Mouse (Mus musculus) neural tube, embryonic 14.5 days (tissue): ENCODE results near the gene Itga1. TPM values are rescaled to one million over a fixed set of nuclear protein-coding genes. Genes with fewer than 3 reads are reported as not detected.

Experiments
- ATAC-seq: fragments of 200-750 bp; cut with Nextera tagmentation; 2 replicates; pipeline ENCODE4 v1.8.0; 2017; ENCODE audit warnings: low read depth, mild to moderate bottlenecking, moderate TSS enrichment, moderate library complexity
- H3K27ac ChIP-seq: fragments of 300-500 bp; sonication (generic); 2 replicates; pipeline ENCODE4 v1.5.1; 2014; ENCODE audit warnings: low read depth, mild to moderate bottlenecking, control low read depth, low read length, moderate library complexity, mixed read lengths
- H3K27me3 ChIP-seq: fragments of 300-500 bp; sonication (generic); 2 replicates; pipeline ENCODE4 v1.6.1; 2014; ENCODE audit warnings: low read length; ENCODE audit not compliant: control insufficient read depth, insufficient read depth
- H3K36me3 ChIP-seq: fragments of 300-500 bp; sonication (generic); 2 replicates; pipeline ENCODE4 v1.6.1; 2014; ENCODE audit warnings: low read length, mixed read lengths; ENCODE audit not compliant: control insufficient read depth, insufficient read depth
- H3K4me1 ChIP-seq: fragments of 300-500 bp; sonication (generic); 2 replicates; pipeline ENCODE4 v1.6.1; 2014; ENCODE audit warnings: low read length; ENCODE audit not compliant: control insufficient read depth, insufficient read depth
- H3K4me2 ChIP-seq: fragments of 300-500 bp; sonication (generic); 2 replicates; pipeline ENCODE4 v1.6.1; 2014; ENCODE audit warnings: mild to moderate bottlenecking, low read depth, low read length, control low read depth
- H3K4me3 ChIP-seq: fragments of 300-500 bp; sonication (generic); 2 replicates; pipeline ENCODE4 v1.5.1; 2014; ENCODE audit warnings: low read depth, low read length, control low read depth, mixed read lengths
- H3K9ac ChIP-seq: fragments of 300-500 bp; sonication (generic); replicated peaks from 2 replicates; pipeline ENCODE4 v1.6.1; 2014; ENCODE audit warnings: low read depth, mild to moderate bottlenecking, control low read depth, low read length, mixed read lengths
- H3K9me3 ChIP-seq: fragments of 300-500 bp; sonication (generic); 2 replicates; pipeline ENCODE4 v1.6.1; 2016; ENCODE audit warnings: low read length; ENCODE audit not compliant: control insufficient read depth
- WGBS: fragments of 180-500 bp; shearing (Covaris S2); extraction: QIAGEN DNeasy Blood & Tissue Kit; methylation state at CpG from one replicate; pipeline ENCODE4 v1.1.7; 2014; 5-methylcytosine and 5-hydroxymethylcytosine counted together
- polyA plus RNA-seq: library from polyadenylated mRNA; unstranded; fragments of >200 nt; fragmentation: Nextera tagmentation; extraction: Ambion mirVana; gene quantifications from 2 replicates; pipeline ENCODE4 v1.2.1, GENCODE M21; 2014

Itga1 gene
- polyA plus RNA-seq, 1 experiment from 2014 or later = 4.6 TPM

- no peak overlapping the region for H3K4me2 ChIP-seq
- no peak overlapping the region for H3K27ac ChIP-seq
- H3K27me3 ChIP-seq = no peaks in the 10 kb centered on the region
- no peak for ATAC-seq
- no peaks in the 10 kb centered on the region for H3K9me3 ChIP-seq
- H3K4me3 ChIP-seq = no peak overlapping the region
- WGBS = 86% methylated on average over 4 of the region's 4 CpGs
- no peak overlapping the region for H3K9ac ChIP-seq
- no peaks in the 10 kb centered on the region for H3K4me1 ChIP-seq
- no peaks in the 10 kb centered on the region for H3K36me3 ChIP-seq
Measured at GRCm38 (mm10) chr13:114999582-114999981, 102.2 kb downstream of the Itga1 start.

- Histone ChIP-seq H3K4me2 (no peak overlapping the region), H3K4me3 (no peak overlapping the region), H3K4me1 (peaks cover 1% of the 10 kb centered on the region; the same call in 1 of the 2 replicates), H3K9me3 (no peaks in the 10 kb centered on the region), H3K9ac (no peak overlapping the region), H3K27ac (no peak overlapping the region), H3K36me3 (no peaks in the 10 kb centered on the region), H3K27me3 (no peaks in the 10 kb centered on the region)
- ATAC-seq = no peak
- WGBS = 94% methylated on average over 10 of the region's 10 CpGs
Measured at GRCm38 (mm10) chr13:114998100-114998499, 103.7 kb downstream of the Itga1 start.

DNA sequence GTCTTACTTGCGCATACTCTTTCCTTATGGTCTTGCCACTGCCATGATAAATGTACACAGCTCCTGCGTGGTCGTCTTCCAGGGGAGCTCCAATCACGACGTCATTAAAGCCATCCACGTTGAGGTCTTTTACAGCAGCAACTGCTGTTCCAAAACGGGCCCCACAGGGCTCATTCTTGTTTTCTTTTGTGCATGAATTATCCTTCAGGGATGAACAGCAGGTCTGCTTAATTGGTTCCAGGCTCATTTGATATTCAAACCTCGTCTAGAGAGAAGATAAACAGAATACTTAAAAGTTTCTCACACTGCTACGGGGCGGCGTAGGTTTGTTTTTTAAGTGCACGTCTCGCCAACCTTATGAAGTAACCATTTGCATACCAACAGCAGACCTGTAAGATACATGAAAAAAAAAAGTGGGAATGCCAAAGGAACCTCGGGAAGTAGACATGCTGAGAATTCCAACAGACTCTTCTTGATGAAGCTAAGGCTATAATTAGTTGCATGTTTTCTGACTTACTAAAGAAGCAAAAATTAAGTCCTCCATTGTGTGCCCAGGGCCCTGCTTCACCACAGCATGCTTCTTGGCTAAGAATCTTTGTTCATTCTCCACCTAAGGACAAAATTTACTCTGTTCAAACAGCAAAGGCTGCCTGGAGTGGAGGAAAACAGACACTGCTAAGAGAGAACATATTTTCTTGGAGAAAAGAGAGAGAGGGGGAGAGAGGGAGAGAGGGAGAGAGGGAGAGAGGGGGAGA, 109.3 kb downstream of the Itga1 start:
- H3K4me2 ChIP-seq = peak overlapping the region; percentile 7; the same call in 1 of the 2 replicates
- no peak overlapping the region for H3K4me3 ChIP-seq
- H3K4me1 ChIP-seq = peaks cover 8% of the 10 kb centered on the region; the same call in 1 of the 2 replicates
- no peaks in the 10 kb centered on the region for H3K9me3 ChIP-seq
- no peaks in the 10 kb centered on the region for H3K27me3 ChIP-seq
- peak; percentile 91 for ATAC-seq
- H3K36me3 ChIP-seq = no peaks in the 10 kb centered on the region
- no peak overlapping the region for H3K9ac ChIP-seq
- 0 out of 2 replicates have a peak overlapping the region, but pooled peaks have one; percentile 12 for H3K27ac ChIP-seq
- 11% methylated on average over 14 of the region's 14 CpGs for WGBS

DNA sequence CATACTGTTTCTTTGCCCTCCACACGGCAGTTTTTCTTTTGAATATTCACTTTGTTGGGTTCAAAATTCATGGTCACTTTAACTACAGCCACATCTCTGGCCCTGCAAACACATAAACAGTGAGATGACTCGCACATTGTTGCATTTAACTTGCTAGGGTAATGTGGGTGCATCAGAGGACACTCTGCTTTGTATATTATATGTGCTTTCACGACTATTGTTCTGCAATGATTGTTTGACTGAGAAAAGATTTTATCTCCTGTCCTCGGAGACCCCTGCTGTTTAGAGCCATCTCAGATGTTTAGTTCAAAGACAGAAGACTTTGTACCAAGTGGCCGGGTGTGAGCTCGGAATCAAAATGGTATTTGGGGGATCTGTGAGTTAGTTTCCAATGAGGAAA, 114.1 kb downstream of the Itga1 start:
- H3K27ac ChIP-seq = no peak overlapping the region
- no peaks in the 10 kb centered on the region for H3K27me3 ChIP-seq
- H3K36me3 ChIP-seq = no peaks in the 10 kb centered on the region
- H3K9me3 ChIP-seq = no peaks in the 10 kb centered on the region
- H3K4me1 ChIP-seq = peaks cover 3% of the 10 kb centered on the region; the same call in 1 of the 2 replicates
- no peak overlapping the region for H3K4me2 ChIP-seq
- WGBS = 40% methylated on average over 6 of the region's 6 CpGs
- no peak overlapping the region for H3K4me3 ChIP-seq
- H3K9ac ChIP-seq = no peak overlapping the region
- ATAC-seq = no peak

DNA sequence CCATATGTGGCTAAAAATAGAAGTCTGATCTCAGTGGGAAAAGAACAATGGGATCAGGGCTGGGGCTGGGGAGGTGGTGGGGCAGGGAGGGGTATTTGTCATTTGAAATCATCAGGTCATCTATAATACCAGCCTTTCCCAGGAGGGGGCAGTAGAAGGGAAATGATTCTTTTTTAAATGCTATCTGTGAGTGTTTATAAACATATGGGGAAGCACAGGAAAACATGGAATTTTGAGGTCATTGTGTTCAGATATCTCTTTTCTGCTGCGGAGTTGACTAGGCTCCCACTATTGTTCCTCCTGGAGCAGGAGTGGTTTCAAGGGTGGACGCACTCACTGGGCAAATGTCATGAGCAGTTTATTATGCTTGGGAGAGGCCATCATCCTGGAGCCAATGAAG, 114.6 kb downstream of the Itga1 start:
- ATAC-seq = no peak
- no peaks in the 10 kb centered on the region for H3K27me3 ChIP-seq
- no peak overlapping the region for H3K27ac ChIP-seq
- no peak overlapping the region for H3K4me2 ChIP-seq
- no peaks in the 10 kb centered on the region for H3K9me3 ChIP-seq
- no peak overlapping the region for H3K4me3 ChIP-seq
- H3K36me3 ChIP-seq = no peaks in the 10 kb centered on the region
- peaks cover under 1% of the 10 kb centered on the region; the same call in 1 of the 2 replicates for H3K4me1 ChIP-seq
- H3K9ac ChIP-seq = no peak overlapping the region
- WGBS = 49% methylated on average over 2 of the region's 2 CpGs

- Histone ChIP-seq H3K36me3 (no peaks in the 10 kb centered on the region), H3K9me3 (no peaks in the 10 kb centered on the region)
- 87% methylated on average over 1 of the region's 1 CpGs for WGBS
Measured at GRCm38 (mm10) chr13:114984658-114985057, 117.1 kb downstream of the Itga1 start.

DNA sequence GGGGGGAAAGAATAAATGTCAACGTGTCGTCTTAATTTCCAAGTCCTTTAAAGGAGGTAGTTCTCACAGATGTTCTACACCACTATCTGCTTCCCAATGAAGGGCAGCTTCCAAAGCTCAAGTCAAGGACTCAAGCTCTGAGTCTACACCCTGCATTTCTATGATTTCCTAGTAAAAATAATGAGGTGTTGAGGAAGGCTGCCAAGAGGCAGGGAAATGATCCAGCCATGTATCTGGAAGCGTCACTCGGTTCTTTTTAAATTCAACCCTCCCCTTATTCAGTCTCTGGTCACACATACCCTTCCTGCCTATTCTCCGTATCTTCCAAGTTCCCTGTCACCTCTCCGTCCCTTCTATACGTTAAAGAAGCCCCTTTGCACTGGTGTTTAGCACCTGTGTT, 118.6 kb downstream of the Itga1 start:
- no peak overlapping the region for H3K4me2 ChIP-seq
- ATAC-seq = no peak
- no peak overlapping the region for H3K27ac ChIP-seq
- no peaks in the 10 kb centered on the region for H3K36me3 ChIP-seq
- no peaks in the 10 kb centered on the region for H3K9me3 ChIP-seq
- H3K4me3 ChIP-seq = no peak overlapping the region
- WGBS = 86% methylated on average over 7 of the region's 7 CpGs
- no peaks in the 10 kb centered on the region for H3K27me3 ChIP-seq
- H3K4me1 ChIP-seq = no peaks in the 10 kb centered on the region
- H3K9ac ChIP-seq = no peak overlapping the region

More at GRCm38 (mm10) chr13:114984658-114985057, 117.1 kb downstream of the Itga1 start:
- Histone ChIP-seq H3K27me3 (no peaks in the 10 kb centered on the region), H3K4me2 (no peak overlapping the region), H3K27ac (no peak overlapping the region), H3K4me3 (no peak overlapping the region), H3K9ac (no peak overlapping the region), H3K4me1 (no peaks in the 10 kb centered on the region)
- no peak for ATAC-seq

- no peak overlapping the region for H3K9ac ChIP-seq
- H3K4me2 ChIP-seq = no peak overlapping the region
- ATAC-seq = no peak
- H3K36me3 ChIP-seq = no peaks in the 10 kb centered on the region
- H3K9me3 ChIP-seq = no peaks in the 10 kb centered on the region
- H3K27me3 ChIP-seq = no peaks in the 10 kb centered on the region
- 37% methylated on average over 10 of the region's 10 CpGs for WGBS
- no peak overlapping the region for H3K4me3 ChIP-seq
- H3K4me1 ChIP-seq = no peaks in the 10 kb centered on the region
- no peak overlapping the region for H3K27ac ChIP-seq
Measured at GRCm38 (mm10) chr13:114980831-114981419, 120.8 kb downstream of the Itga1 start.

GRCm38 (mm10) chr13:114974484-114975042, 127.2 kb downstream of the Itga1 start:
- Histone ChIP-seq H3K36me3 (no peaks in the 10 kb centered on the region), H3K9ac (no peak overlapping the region), H3K4me3 (no peak overlapping the region), H3K4me1 (no peaks in the 10 kb centered on the region), H3K9me3 (no peaks in the 10 kb centered on the region), H3K4me2 (no peak overlapping the region), H3K27me3 (no peaks in the 10 kb centered on the region), H3K27ac (no peak overlapping the region)
- ATAC-seq = no peak
- WGBS = 75% methylated on average over 6 of the region's 6 CpGs
